Mouse (Mus musculus) embryonic facial prominence, embryonic 14.5 days (tissue): Measurements from ENCODE around the gene Mettl14. TPM values are rescaled to one million over a fixed set of nuclear protein-coding genes. Genes with fewer than 3 reads are reported as not detected.

Source experiments
- ATAC-seq: fragments of 200-750 bp; cut with Nextera tagmentation; 2 replicates; pipeline ENCODE4 v1.8.0; 2017; ENCODE audit warnings: low read depth, moderate number of reproducible peaks, moderate TSS enrichment
- DNase-seq: peaks from one replicate; pipeline ENCODE4 v3.0.0-alpha.2; 2015; ENCODE audit warnings: low spot score
- H3K27ac ChIP-seq: fragments of 300-500 bp; sonication (generic); replicated peaks from 2 replicates; pipeline ENCODE4 v1.5.1; 2014; ENCODE audit warnings: low read depth, mild to moderate bottlenecking, low read length, moderate library complexity
- H3K27me3 ChIP-seq: fragments of 300-500 bp; sonication (generic); replicated peaks from 2 replicates; pipeline ENCODE4 v1.6.1; 2014; ENCODE audit warnings: low read length; ENCODE audit not compliant: control insufficient read depth, insufficient read depth
- H3K36me3 ChIP-seq: fragments of 300-500 bp; sonication (generic); 2 replicates; pipeline ENCODE4 v1.6.1; 2014; ENCODE audit warnings: low read length, mixed read lengths; ENCODE audit not compliant: control insufficient read depth, insufficient read depth
- H3K4me1 ChIP-seq: fragments of 300-500 bp; sonication (generic); 2 replicates; pipeline ENCODE4 v1.6.1; 2014; ENCODE audit warnings: antibody characterized with exemption, low read length; ENCODE audit not compliant: control insufficient read depth, insufficient read depth
- H3K4me2 ChIP-seq: fragments of 300-500 bp; sonication (generic); 2 replicates; pipeline ENCODE4 v1.6.1; 2014; ENCODE audit warnings: low read depth, mild to moderate bottlenecking, low read length, moderate library complexity, mixed read lengths
- H3K4me3 ChIP-seq: fragments of 300-500 bp; sonication (generic); 2 replicates; pipeline ENCODE4 v1.5.1; 2014; ENCODE audit warnings: low read depth, mild to moderate bottlenecking, low read length
- H3K9ac ChIP-seq: fragments of 300-500 bp; sonication (generic); 2 replicates; pipeline ENCODE4 v1.6.1; 2014; ENCODE audit warnings: low read depth, mild to moderate bottlenecking, low read length, moderate library complexity, mixed read lengths
- H3K9me3 ChIP-seq: fragments of 300-500 bp; sonication (generic); 2 replicates; pipeline ENCODE4 v1.6.1; 2016; ENCODE audit warnings: low read length; ENCODE audit not compliant: control insufficient read depth
- WGBS: fragments of 180-500 bp; shearing (Covaris S2); extraction: QIAGEN DNeasy Blood & Tissue Kit; methylation state at CpG from one replicate; pipeline ENCODE4 v1.1.7; 2014; 5-methylcytosine and 5-hydroxymethylcytosine counted together
- polyA plus RNA-seq: library from polyadenylated mRNA; unstranded; fragments of >200 nt; fragmentation: Nextera tagmentation; extraction: Ambion mirVana; gene quantifications from 2 replicates; pipeline ENCODE4 v1.2.1, GENCODE M21; 2014

The Mettl14 gene
- 16.3 and 20.9 TPM in 2 replicates for polyA plus RNA-seq

DNA sequence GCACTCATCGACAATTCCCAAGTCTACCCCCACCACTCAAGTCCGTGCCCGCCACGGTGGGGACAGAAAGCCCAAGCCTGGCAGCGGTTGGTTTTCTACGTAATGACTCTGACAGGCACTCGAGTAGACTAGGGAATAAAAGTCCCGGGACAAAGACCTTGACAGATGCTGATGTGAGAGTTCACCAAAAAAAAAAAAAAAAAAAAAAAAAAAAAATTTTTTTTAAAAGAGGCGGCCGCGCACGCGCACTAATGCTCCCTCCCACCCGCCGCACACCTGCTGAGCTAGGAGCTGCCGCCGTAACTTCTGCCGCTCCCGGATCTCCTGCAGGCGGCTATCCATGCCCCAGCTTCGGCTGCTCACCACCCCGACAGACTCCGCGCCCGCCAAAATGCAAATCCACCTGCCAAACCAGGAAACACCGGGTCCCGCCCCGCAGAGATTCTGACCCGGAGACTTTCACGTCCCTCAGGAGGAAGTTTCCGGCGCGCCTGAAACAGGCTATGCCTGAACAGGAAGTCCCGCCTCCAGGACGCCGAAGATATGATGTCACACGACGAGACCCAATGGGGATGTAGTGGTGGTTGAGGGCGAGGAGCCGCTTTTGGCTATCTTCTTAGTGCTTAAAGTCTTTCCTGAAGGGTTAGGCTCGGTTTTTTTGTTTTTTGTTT lies at the start of gene Mettl14:
Gene Mettl14, minus strand, starts transcription at position 623 of the 671 bp plus-strand sequence.
- Histone ChIP-seq H3K4me3 (peak within 1 kb of the TSS; percentile 53), H3K27ac (peak within 1 kb of the TSS; percentile 82), H3K27me3 (no peaks in the 10 kb centered on the region), H3K36me3 (peaks cover 15% of the 10 kb centered on the region; the same call in 1 of the 2 replicates), H3K4me2 (peak within 1 kb of the TSS; percentile 73), H3K9me3 (no peaks in the 10 kb centered on the region), H3K9ac (peak within 1 kb of the TSS; percentile 68), H3K4me1 (peaks cover 12% of the 10 kb centered on the region; the same call in 1 of the 2 replicates)
- under 1% methylated on average over 41 of the region's 41 CpGs for WGBS
- DNase-seq (peak; percentile 100), ATAC-seq (peak; percentile 99)

DNA sequence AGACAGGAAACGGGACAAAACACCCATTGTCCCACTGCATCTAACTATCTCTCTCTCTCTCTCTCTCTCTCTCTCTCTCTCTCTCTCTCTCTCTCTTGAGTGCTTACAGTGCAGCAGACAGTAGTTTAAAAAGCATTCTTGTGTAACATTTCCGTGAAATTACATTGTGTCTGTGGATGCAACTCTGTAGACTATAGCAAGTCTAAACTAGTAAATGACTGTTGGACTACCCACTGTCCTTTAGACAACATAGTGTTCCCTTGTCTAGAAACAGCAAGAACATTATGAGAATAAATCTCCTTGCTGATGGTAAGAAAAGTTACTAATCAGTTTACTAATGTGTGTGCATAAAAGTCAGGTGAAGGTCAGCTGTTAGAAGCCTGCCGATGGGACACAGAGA lies 47.5 kb upstream of the Mettl14 start:
- H3K4me2 ChIP-seq, result no peak overlapping the region
- WGBS, result 65% methylated on average over 3 of the region's 3 CpGs
- no peak overlapping the region for H3K27ac ChIP-seq

DNA sequence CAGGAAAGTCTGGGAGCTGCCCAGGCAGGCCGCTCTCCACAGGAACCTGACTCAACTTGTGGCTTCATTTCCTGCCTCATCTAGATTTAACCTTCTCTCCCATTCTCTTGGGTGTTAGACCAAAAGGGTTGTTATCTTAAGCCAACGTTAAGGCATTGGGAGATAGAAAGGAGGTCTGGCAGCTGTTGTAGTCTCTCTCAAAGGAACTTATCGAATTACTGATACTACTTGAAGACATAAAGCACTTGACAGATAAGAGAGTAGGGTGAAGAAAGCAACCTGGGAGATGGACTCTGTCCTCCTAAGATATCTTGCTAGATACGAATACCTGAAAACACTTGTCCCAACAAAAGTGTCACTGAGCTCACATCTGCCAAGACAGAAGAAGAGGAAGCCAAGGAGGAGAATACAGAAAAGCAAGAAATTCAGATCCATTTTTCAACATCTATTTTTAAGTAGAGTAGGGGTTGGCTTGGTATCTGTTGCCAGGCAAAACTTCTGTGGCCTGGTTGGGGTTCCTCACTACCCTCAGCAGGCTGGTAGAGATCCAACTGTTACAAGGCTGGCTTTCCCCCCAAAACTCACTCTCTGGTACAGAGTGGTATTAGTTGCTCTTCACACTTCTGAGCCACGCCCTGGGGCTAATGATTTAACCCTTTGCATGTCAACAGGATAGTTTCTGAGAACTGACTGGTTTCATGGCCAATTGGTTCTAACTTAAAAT lies 46.2 kb upstream of the Mettl14 start:
- no peaks in the 10 kb centered on the region for H3K27me3 ChIP-seq
- H3K4me2 ChIP-seq, result no peak overlapping the region
- no peaks in the 10 kb centered on the region for H3K36me3 ChIP-seq
- H3K9ac ChIP-seq, result no peak overlapping the region
- WGBS, result 67% methylated on average over 5 of the region's 5 CpGs
- H3K27ac ChIP-seq, result no peak overlapping the region
- ATAC-seq (no peak), DNase-seq (no peak)
- no peak overlapping the region for H3K4me3 ChIP-seq
- H3K4me1 ChIP-seq, result no peaks in the 10 kb centered on the region
- H3K9me3 ChIP-seq, result peaks cover 3% of the 10 kb centered on the region; the same call in 1 of the 2 replicates

More for the DNA sequence above, 47.5 kb upstream of the Mettl14 start:
- no peak for DNase-seq
- Histone ChIP-seq H3K27me3 (no peaks in the 10 kb centered on the region), H3K36me3 (no peaks in the 10 kb centered on the region), H3K9ac (no peak overlapping the region), H3K9me3 (peaks cover 3% of the 10 kb centered on the region; the same call in 1 of the 2 replicates), H3K4me3 (no peak overlapping the region), H3K4me1 (no peaks in the 10 kb centered on the region)
- ATAC-seq, result no peak

DNA sequence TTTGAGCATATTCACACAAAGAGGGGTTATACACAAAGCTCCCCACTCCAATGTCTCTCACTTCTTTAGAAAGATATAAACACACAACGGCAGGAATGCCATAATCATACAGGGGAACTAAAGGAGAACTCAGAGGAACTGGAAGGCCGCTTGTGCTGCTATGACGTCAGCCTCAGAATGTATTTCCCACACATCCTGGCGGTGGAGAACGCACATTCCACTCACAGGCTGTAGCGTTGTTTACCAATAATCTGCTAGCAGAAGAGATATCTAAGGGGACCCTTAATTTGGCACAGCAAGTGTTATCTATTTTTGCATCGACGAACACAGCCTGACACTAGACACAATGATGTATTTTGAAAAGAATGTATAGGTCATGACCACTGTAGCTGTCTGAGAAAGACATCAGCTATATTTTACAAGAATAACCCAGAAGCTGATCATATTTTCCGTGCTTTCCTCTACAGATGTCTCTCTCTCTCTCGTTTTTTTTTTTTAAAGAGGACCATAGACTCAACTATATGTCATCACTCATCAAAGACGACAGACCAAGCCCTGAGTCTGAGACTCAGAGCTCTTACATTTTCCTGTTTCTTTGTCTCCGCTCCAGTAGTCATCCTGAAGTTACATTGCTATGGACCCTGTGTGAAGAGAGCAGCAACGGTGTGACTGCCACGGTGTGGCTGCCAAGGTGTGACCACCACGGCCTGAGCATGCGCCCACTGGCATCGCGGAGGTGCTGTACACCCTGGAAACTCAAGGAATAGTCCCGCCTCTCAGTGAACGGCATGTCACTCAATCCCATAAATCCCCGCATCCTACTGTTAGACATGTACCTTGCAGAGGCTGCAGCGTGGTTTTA lies 43.9 kb upstream of the Mettl14 start:
- Histone ChIP-seq H3K36me3 (no peaks in the 10 kb centered on the region), H3K4me1 (no peaks in the 10 kb centered on the region), H3K27me3 (no peaks in the 10 kb centered on the region), H3K9ac (no peak overlapping the region), H3K4me2 (no peak overlapping the region), H3K4me3 (no peak overlapping the region), H3K9me3 (no peaks in the 10 kb centered on the region), H3K27ac (no peak overlapping the region; the same call in 1 of the 2 replicates)
- peak; percentile 45 for DNase-seq
- WGBS, result 75% methylated on average over 22 of the region's 22 CpGs
- peak; percentile 47; the same call in 1 of the 2 replicates for ATAC-seq

DNA sequence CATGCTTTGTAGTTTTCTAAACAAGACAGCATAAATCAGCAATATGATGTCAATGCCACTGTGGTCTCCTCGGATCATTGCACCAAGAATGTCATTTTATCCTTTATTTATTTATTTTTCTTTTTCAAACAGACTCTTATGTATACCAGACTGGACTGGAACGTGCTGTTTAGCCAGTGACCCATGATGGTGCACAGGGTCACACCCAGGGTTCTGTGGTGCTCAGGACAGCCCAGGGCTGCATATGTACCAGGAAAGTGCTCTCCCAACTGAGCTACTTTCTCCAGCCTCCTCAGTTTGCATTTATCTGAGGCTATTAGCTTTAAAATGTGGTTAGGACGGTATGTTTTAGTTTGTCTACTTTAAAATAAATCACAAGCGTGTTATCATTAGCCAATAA lies 42.1 kb upstream of the Mettl14 start:
- H3K4me2 ChIP-seq, result no peak overlapping the region
- H3K4me3 ChIP-seq, result no peak overlapping the region
- 49% methylated on average over 4 of the region's 4 CpGs for WGBS
- H3K36me3 ChIP-seq, result no peaks in the 10 kb centered on the region
- H3K27me3 ChIP-seq, result no peaks in the 10 kb centered on the region
- no peak overlapping the region for H3K9ac ChIP-seq
- ATAC-seq, result no peak
- H3K27ac ChIP-seq, result no peak overlapping the region
- no peak for DNase-seq
- H3K4me1 ChIP-seq, result no peaks in the 10 kb centered on the region
- H3K9me3 ChIP-seq, result no peaks in the 10 kb centered on the region

DNA sequence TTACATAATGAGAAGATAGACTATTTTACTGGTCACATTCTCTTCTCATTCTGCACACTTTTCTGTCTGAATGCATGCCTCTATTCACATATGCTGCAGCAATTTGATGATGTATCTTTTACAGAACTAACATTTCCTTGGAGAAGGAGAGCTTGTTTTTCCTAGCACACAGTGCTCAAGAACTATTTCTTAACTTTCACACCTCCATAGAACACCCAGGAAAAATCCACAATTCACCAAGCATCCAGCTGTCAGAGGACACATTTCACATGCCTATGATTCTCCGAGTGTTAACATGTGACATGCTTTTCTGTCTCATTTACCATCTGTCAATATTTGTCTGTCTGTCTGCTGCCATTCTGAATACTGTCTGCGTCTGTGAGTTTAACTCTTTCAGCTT lies 39.7 kb upstream of the Mettl14 start:
- no peak overlapping the region for H3K4me3 ChIP-seq
- H3K9me3 ChIP-seq, result no peaks in the 10 kb centered on the region
- no peak for DNase-seq
- H3K27ac ChIP-seq, result no peak overlapping the region
- no peak overlapping the region for H3K9ac ChIP-seq
- H3K4me2 ChIP-seq, result no peak overlapping the region
- H3K36me3 ChIP-seq, result no peaks in the 10 kb centered on the region
- no peak for ATAC-seq
- 53% methylated on average over 2 of the region's 2 CpGs for WGBS
- no peaks in the 10 kb centered on the region for H3K4me1 ChIP-seq
- no peaks in the 10 kb centered on the region for H3K27me3 ChIP-seq

DNA sequence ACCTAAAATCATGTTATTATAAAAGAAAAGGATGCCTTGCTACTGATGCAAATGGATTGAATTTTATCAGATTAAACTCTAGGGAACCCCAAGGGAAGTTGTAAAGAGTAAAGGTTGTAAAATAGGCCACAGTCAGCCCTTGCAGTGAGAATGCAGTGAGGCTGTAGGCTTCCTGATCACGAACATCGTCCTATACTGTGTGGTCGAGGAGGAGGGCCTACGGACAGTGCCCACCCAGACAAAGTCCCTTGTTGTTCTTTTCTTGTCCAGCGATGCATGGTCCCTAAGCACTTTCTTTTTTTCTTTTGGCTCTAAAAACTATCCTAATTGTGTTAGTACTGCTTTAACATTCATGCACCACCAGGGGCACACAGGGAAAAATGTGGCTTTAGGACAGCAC lies 27.3 kb upstream of the Mettl14 start:
- no peak for ATAC-seq
- no peaks in the 10 kb centered on the region for H3K36me3 ChIP-seq
- WGBS, result 69% methylated on average over 5 of the region's 5 CpGs

DNA sequence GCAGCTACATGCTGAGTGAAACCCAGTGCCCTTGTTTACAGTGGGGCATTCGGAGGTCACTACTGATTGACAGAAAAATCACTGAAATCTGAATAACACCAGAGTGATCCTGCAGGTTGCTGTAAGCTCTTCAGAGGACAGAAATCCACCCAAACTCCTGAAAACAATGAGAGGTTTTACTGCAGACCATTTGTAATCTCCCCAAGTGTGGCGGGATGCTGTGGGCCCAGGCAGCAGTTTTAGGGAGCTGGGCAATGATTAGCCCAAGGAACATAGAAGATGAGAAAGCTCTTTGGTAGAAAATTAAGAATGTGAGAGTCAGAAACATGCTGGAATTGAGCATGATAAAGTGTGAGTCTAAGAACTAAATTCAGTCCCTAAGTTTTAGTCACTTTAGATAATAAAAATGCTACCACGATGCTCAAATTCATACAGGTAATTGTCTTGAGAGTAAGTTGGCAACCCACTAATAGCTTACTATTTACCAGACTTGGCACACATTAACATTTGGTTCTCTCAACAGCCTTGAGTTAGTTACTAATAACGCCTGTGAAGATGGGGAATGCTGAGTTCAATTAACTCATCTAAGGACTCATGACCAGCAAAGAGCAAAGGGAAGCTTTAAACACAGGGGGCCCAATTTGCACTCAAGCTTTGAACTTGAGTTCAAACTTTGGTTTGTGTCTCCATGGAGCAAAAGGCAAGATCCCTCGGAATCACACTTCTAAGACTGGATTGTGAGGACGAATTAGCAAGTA lies 26.1 kb upstream of the Mettl14 start:
- Histone ChIP-seq H3K4me2 (no peak overlapping the region), H3K9me3 (no peaks in the 10 kb centered on the region), H3K36me3 (no peaks in the 10 kb centered on the region), H3K4me1 (no peaks in the 10 kb centered on the region), H3K27ac (no peak overlapping the region), H3K9ac (no peak overlapping the region), H3K4me3 (no peak overlapping the region), H3K27me3 (no peaks in the 10 kb centered on the region)
- ATAC-seq, result no peak
- WGBS, result 76% methylated on average over 6 of the region's 6 CpGs
- no peak for DNase-seq

More for the DNA sequence above, 27.3 kb upstream of the Mettl14 start:
- H3K27ac ChIP-seq, result no peak overlapping the region
- H3K9ac ChIP-seq, result no peak overlapping the region
- no peak overlapping the region for H3K4me2 ChIP-seq
- no peaks in the 10 kb centered on the region for H3K9me3 ChIP-seq
- H3K4me3 ChIP-seq, result no peak overlapping the region
- H3K27me3 ChIP-seq, result no peaks in the 10 kb centered on the region
- H3K4me1 ChIP-seq, result no peaks in the 10 kb centered on the region
- no peak for DNase-seq
